In genomic region chr7:126528166-126528577, GRCm38 (mm10) we compare ENCODE assay signal across 9 mouse cellular contexts. TPM values are rescaled to one million over a fixed set of nuclear protein-coding genes. Genes with fewer than 3 reads are reported as not detected.
DNase-seq lines count a peak whose midpoint lies in the region; ATAC-seq and TF ChIP-seq lines count a peak whose summit lies in the region.
"Had no signal": no experiment of that assay in that cellular context is flagged by ENCODE, and none has a peak within 500 bp of the region (broad histone marks: within the 10 kb centered on the region; RNA-seq: fewer than 3 reads in every experiment).

No protein-coding gene starts in this region.

- ATAC-seq in heart, embryonic 12.5 days (ENCODE audit: insufficient number of reproducible peaks, low FRiP score): no peak
- peak; percentile 76 for ATAC-seq in common myeloid progenitor, adult 5-6 weeks (replicated peaks; ENCODE audit: low read depth, poor library complexity, severe bottlenecking)
- no peak for ATAC-seq in neural tube, embryonic 11.5 days (ENCODE audit: insufficient read depth, low FRiP score, low TSS enrichment)

- no peak overlapping the region for H3K4me2 ChIP-seq in heart, embryonic 12.5 days
- H3K4me2 ChIP-seq in CH12.LX (ENCODE audit: insufficient read depth, low read depth, poor library complexity, severe bottlenecking): no peak overlapping the region
- no peak overlapping the region for H3K4me2 ChIP-seq in neural tube, embryonic 11.5 days (ENCODE audit: low read depth)
- H3K4me2 ChIP-seq: limb, embryonic 15.5 days had no signal

- no peaks in the 10 kb centered on the region for H3K79me2 ChIP-seq in CH12.LX (replicated peaks; ENCODE audit: control insufficient read depth, extremely low read depth, insufficient read depth, poor library complexity, severe bottlenecking)

- H3K4me1 ChIP-seq in heart, embryonic 12.5 days (replicated peaks): no peaks in the 10 kb centered on the region
- peaks cover 0 to 8% of the 10 kb centered on the region in 2 experiments; a peak in 2 of 4 replicates for H3K4me1 ChIP-seq in CH12.LX (ENCODE audit: control insufficient read depth in 1 of 2, insufficient read depth in 2 of 2)
- no peaks in the 10 kb centered on the region for H3K4me1 ChIP-seq in neural tube, embryonic 11.5 days (ENCODE audit: control insufficient read depth, insufficient read depth, low read length)

- peak; percentile 14 to 47 for DNase-seq in heart, adult 18-20 months
- DNase-seq in CH12.LX (ENCODE audit: extremely low read depth): peak; percentile 54
- DNase-seq in heart, postnatal 10 days: peak; percentile 24 to 36
- DNase-seq in left cerebral cortex, postnatal 4 days: peak; percentile 33
- DNase-seq in neural tube, embryonic 11.5 days (ENCODE audit: low spot score): peak; percentile 50
- DNase-seq in urinary bladder, postnatal 25 days (ENCODE audit: low spot score): no peak

- no peaks in the 10 kb centered on the region for H3K9me3 ChIP-seq in heart, embryonic 12.5 days (replicated peaks)
- H3K9me3 ChIP-seq in CH12.LX (replicated peaks; ENCODE audit: low read length): no peaks in the 10 kb centered on the region
- H3K9me3 ChIP-seq in neural tube, embryonic 11.5 days (ENCODE audit: control insufficient read depth, low read length): no peaks in the 10 kb centered on the region
- H3K9me3 ChIP-seq: limb, embryonic 15.5 days had no signal

- H3K27ac ChIP-seq in heart, embryonic 12.5 days (ENCODE audit: poor library complexity, severe bottlenecking): no peak overlapping the region
- no peak overlapping the region for H3K27ac ChIP-seq in CH12.LX (ENCODE audit: insufficient read depth, low read depth)
- H3K27ac ChIP-seq in neural tube, embryonic 11.5 days (ENCODE audit: low read depth, low read length): no peak overlapping the region
- H3K27ac ChIP-seq: limb, embryonic 15.5 days had no signal

- no peak for TF ChIP-seq EP300 in CH12.LX (IDR thresholded peaks at IDR 0.05; ENCODE audit: low read length)

- in situ Hi-C loops in CH12.LX (cut with MboI; ENCODE audit: low pct_ligation_motif_present, low pct_unique_long_range_greater_than_20kb, low sequenced_read_pairs): loop anchor here (5.0 kb wide), 1 partner anchor 131 kb away; the partner anchor contains the start of gene Nfatc2ip

- H3K27me3 ChIP-seq in heart, embryonic 12.5 days (replicated peaks): no peaks in the 10 kb centered on the region
- no peaks in the 10 kb centered on the region for H3K27me3 ChIP-seq in CH12.LX (replicated peaks)
- H3K27me3 ChIP-seq in neural tube, embryonic 11.5 days (ENCODE audit: control insufficient read depth, insufficient read depth, low read length): no peaks in the 10 kb centered on the region
- H3K27me3 ChIP-seq: limb, embryonic 15.5 days had no signal

- TF ChIP-seq POLR2A in CH12.LX (IDR thresholded peaks at IDR 0.05; ENCODE audit: low read depth, low read length): no peak

- 15% methylated on average over 1 of the region's 1 CpGs for WGBS in heart, embryonic 12.5 days
- WGBS in neural tube, embryonic 11.5 days: 26% methylated on average over 1 of the region's 1 CpGs

- TF ChIP-seq CTCF in CH12.LX (conservative IDR thresholded peaks at IDR 0.05 in 1 of 2, IDR thresholded peaks at IDR 0.05 in 1 of 2; ENCODE audit: low read depth in 2 of 2, low read length in 2 of 2): peak; percentile 53 to 92; a peak in 3 of 4 replicates

- TF ChIP-seq RAD21 in CH12.LX (IDR thresholded peaks at IDR 0.05; ENCODE audit: low read depth, low read length): no peak; the same call in none of the 2 replicates

- H3K9ac ChIP-seq in heart, embryonic 12.5 days: no peak overlapping the region
- no peak overlapping the region for H3K9ac ChIP-seq in CH12.LX (ENCODE audit: insufficient read depth, low read depth)
- H3K9ac ChIP-seq in neural tube, embryonic 11.5 days (ENCODE audit: low read length): peak overlapping the region; percentile 41
- H3K9ac ChIP-seq: limb, embryonic 15.5 days had no signal

- no peaks in the 10 kb centered on the region for H3K36me3 ChIP-seq in heart, embryonic 12.5 days
- no peaks in the 10 kb centered on the region for H3K36me3 ChIP-seq in CH12.LX (replicated peaks in 1 of 2; ENCODE audit: control insufficient read depth in 1 of 2, insufficient read depth in 1 of 2, low read length in 1 of 2)
- H3K36me3 ChIP-seq in neural tube, embryonic 11.5 days (ENCODE audit: control insufficient read depth, insufficient read depth, low read length): no peaks in the 10 kb centered on the region
- H3K36me3 ChIP-seq: limb, embryonic 15.5 days had no signal

- intact Hi-C loops in heart, postnatal 10 days (cut with DNase I): loop anchor here (1.0 to 2.0 kb wide), 4 partner anchors 21 to 203 kb away; no protein-coding TSS in a partner anchor
- intact Hi-C loops in left cerebral cortex, postnatal 4 days (cut with DNase I): loop anchor here (2.0 to 10.0 kb wide), 3 partner anchors 47 to 206 kb away; no protein-coding TSS in a partner anchor

- H3K4me3 ChIP-seq in heart, embryonic 12.5 days: no peak overlapping the region
- no peak overlapping the region for H3K4me3 ChIP-seq in CH12.LX (replicated peaks in 1 of 3; ENCODE audit: low read depth in 2 of 3, low read length in 2 of 3, poor library complexity in 1 of 3)
- H3K4me3 ChIP-seq in neural tube, embryonic 11.5 days (ENCODE audit: low read depth, low read length): no peak overlapping the region
- H3K4me3 ChIP-seq: limb, embryonic 15.5 days had no signal

- dilution Hi-C loops in CH12.LX (cut with MboI; ENCODE audit: extremely low pct_ligation_motif_present, extremely low pct_unique_long_range_greater_than_20kb, low sequenced_read_pairs): no loop called here

TF ChIP-seq in CH12.LX, 34 proteins besides CTCF, POLR2A, EP300 and RAD21:
- TF ChIP-seq MEF2A (IDR thresholded peaks at IDR 0.05; ENCODE audit: borderline replicate concordance, low read depth, low read length) (no peak), GABPA (IDR thresholded peaks at IDR 0.05; ENCODE audit: insufficient replicate concordance, low read depth, low read length) (no peak), SMC3 (IDR thresholded peaks at IDR 0.05; ENCODE audit: low read depth, low read length) (peak; percentile 87), MYC (IDR thresholded peaks at IDR 0.05; ENCODE audit: low read depth, low read length) (no peak), JUN (IDR thresholded peaks at IDR 0.05; ENCODE audit: insufficient read depth, low read depth, low read length) (no peak), USF2 (conservative IDR thresholded peaks at IDR 0.05; ENCODE audit: low read depth, low read length) (no peak), ZC3H11A (IDR thresholded peaks at IDR 0.05; ENCODE audit: low read depth, low read length) (peak; percentile 69)

RNA-seq across cellular contexts. Expression of gene Atxn2l, which starts 24.9 kb away (rescaled TPM):
- 10 to 100 TPM; 33.0 to 37.1 TPM for total RNA-seq in heart, adult 18-20 months (2021)
- 49.7 and 52.5 TPM in 2 replicates for polyA plus RNA-seq in heart, embryonic 12.5 days (2016; fragmentation: Nextera tagmentation; extraction: Ambion mirVana)
- total RNA-seq in CH12.LX (2012; rRNA removed): 42.4 and 64.2 TPM in 2 replicates
- 16.5 and 18.8 TPM in 2 replicates for total RNA-seq in CH12.LX (2014; rRNA removed)
- polyA plus RNA-seq in CH12.LX (2012; ENCODE audit: insufficient read length, low read depth): 104 and 122 TPM in 2 replicates
- 37.0 and 51.1 TPM in 2 replicates for total RNA-seq in common myeloid progenitor, adult 5-6 weeks (2017)
- 10 to 100 TPM; 54.2 to 54.5 TPM for total RNA-seq in heart, postnatal 10 days (2021)
- 100 to 1,000 TPM; 164 to 165 TPM for total RNA-seq in left cerebral cortex, postnatal 4 days (2021)
- 62.2 and 64.2 TPM in 2 replicates for polyA plus RNA-seq in neural tube, embryonic 11.5 days (2014; fragmentation: Nextera tagmentation; extraction: Ambion mirVana)

RNA-seq across cellular contexts. Expression of gene Eif3c, which starts 38.0 kb away (rescaled TPM):
- 100 to 1,000 TPM; 142 to 148 TPM for total RNA-seq in heart, adult 18-20 months (2021)
- polyA plus RNA-seq in heart, embryonic 12.5 days (2016; fragmentation: Nextera tagmentation; extraction: Ambion mirVana): 148 and 151 TPM in 2 replicates
- total RNA-seq in CH12.LX (2012; rRNA removed) (246 and 276 TPM in 2 replicates), CH12.LX (2014; rRNA removed) (194 and 202 TPM in 2 replicates)
- polyA plus RNA-seq in CH12.LX (2012; ENCODE audit: insufficient read length, low read depth): 330 and 348 TPM in 2 replicates
- total RNA-seq in common myeloid progenitor, adult 5-6 weeks (2017): 231 and 257 TPM in 2 replicates
- 100 to 1,000 TPM; 149 to 159 TPM for total RNA-seq in heart, postnatal 10 days (2021)
- 100 to 1,000 TPM; 212 to 226 TPM for total RNA-seq in left cerebral cortex, postnatal 4 days (2021)
- polyA plus RNA-seq in neural tube, embryonic 11.5 days (2014; fragmentation: Nextera tagmentation; extraction: Ambion mirVana): 188 and 191 TPM in 2 replicates

RNA-seq across cellular contexts. Expression of gene Tufm, which starts 41.0 kb away (rescaled TPM):
- 100 to 1,000 TPM; 286 to 355 TPM for total RNA-seq in heart, adult 18-20 months (2021)
- 167 and 168 TPM in 2 replicates for polyA plus RNA-seq in heart, embryonic 12.5 days (2016; fragmentation: Nextera tagmentation; extraction: Ambion mirVana)
- total RNA-seq in CH12.LX (2012; rRNA removed) (156 and 183 TPM in 2 replicates), CH12.LX (2014; rRNA removed) (115 and 123 TPM in 2 replicates)
- 219 and 224 TPM in 2 replicates for polyA plus RNA-seq in CH12.LX (2012; ENCODE audit: insufficient read length, low read depth)
- 92.3 and 108 TPM in 2 replicates for total RNA-seq in common myeloid progenitor, adult 5-6 weeks (2017)
- 100 to 1,000 TPM; 245 to 251 TPM for total RNA-seq in heart, postnatal 10 days (2021)
- total RNA-seq in left cerebral cortex, postnatal 4 days (2021): 10 to 100 TPM; 80.9 to 96.5 TPM
- 160 and 167 TPM in 2 replicates for polyA plus RNA-seq in neural tube, embryonic 11.5 days (2014; fragmentation: Nextera tagmentation; extraction: Ambion mirVana)

RNA-seq across cellular contexts. Expression of gene Sh2b1, which starts 52.9 kb away (rescaled TPM):
- 10 to 100 TPM; 40.9 to 45.1 TPM for total RNA-seq in heart, adult 18-20 months (2021)
- polyA plus RNA-seq in heart, embryonic 12.5 days (2016; fragmentation: Nextera tagmentation; extraction: Ambion mirVana): 43.2 and 45.1 TPM in 2 replicates
- total RNA-seq in CH12.LX (2012; rRNA removed) (11.8 and 13.4 TPM in 2 replicates), CH12.LX (2014; rRNA removed) (5.2 and 5.5 TPM in 2 replicates)
- 31.3 and 34.1 TPM in 2 replicates for polyA plus RNA-seq in CH12.LX (2012; ENCODE audit: insufficient read length, low read depth)
- total RNA-seq in common myeloid progenitor, adult 5-6 weeks (2017): 16.6 and 17.3 TPM in 2 replicates
- total RNA-seq in heart, postnatal 10 days (2021): 10 to 100 TPM; 46.1 to 46.7 TPM
- 10 to 100 TPM; 72.5 to 77.7 TPM for total RNA-seq in left cerebral cortex, postnatal 4 days (2021)
- 51.5 and 55.5 TPM in 2 replicates for polyA plus RNA-seq in neural tube, embryonic 11.5 days (2014; fragmentation: Nextera tagmentation; extraction: Ambion mirVana)

RNA-seq across cellular contexts. Expression of gene Apobr, which starts 56.6 kb away (rescaled TPM):
- total RNA-seq in heart, adult 18-20 months (2021): under 1 TPM; 0.23 to 0.79 TPM
- 0.27 and 0.40 TPM in 2 replicates for polyA plus RNA-seq in heart, embryonic 12.5 days (2016; fragmentation: Nextera tagmentation; extraction: Ambion mirVana)
- 1.3 and 1.8 TPM in 2 replicates for total RNA-seq in CH12.LX (2012; rRNA removed)
- total RNA-seq in CH12.LX (2014; rRNA removed): 1.5 and 1.6 TPM in 2 replicates
- polyA plus RNA-seq in CH12.LX (2012; ENCODE audit: insufficient read length, low read depth): 9.7 and 10.1 TPM in 2 replicates
- total RNA-seq in common myeloid progenitor, adult 5-6 weeks (2017): 5.7 and 6.5 TPM in 2 replicates
- under 1 TPM; 0.69 to 0.81 TPM for total RNA-seq in heart, postnatal 10 days (2021)
- under 1 TPM; 0.30 to 0.58 TPM for total RNA-seq in left cerebral cortex, postnatal 4 days (2021)
- 0.54 and 0.60 TPM in 2 replicates for polyA plus RNA-seq in neural tube, embryonic 11.5 days (2014; fragmentation: Nextera tagmentation; extraction: Ambion mirVana)
